Mouse (Mus musculus) heart, embryonic 12.5 days (tissue): ENCODE results near the gene Olfr403. TPM values are rescaled to one million over a fixed set of nuclear protein-coding genes. Genes with fewer than 3 reads are reported as not detected.
"Not testable (repeated sequence)": the region's sequence is repeated elsewhere in the genome, so short reads cannot be mapped to it uniquely, and the experiment has no call there.

Source experiments
- ATAC-seq: fragments of 200-750 bp; cut with Nextera tagmentation; 2 replicates; pipeline ENCODE4 v1.8.0; 2017; ENCODE audit warnings: moderate TSS enrichment, moderate library complexity; ENCODE audit not compliant: insufficient number of reproducible peaks, low FRiP score
- H3K27ac ChIP-seq: fragments of 300-500 bp; sonication (generic); 2 replicates; pipeline ENCODE4 v1.5.1; 2016; ENCODE audit warnings: mild to moderate bottlenecking, moderate library complexity; ENCODE audit not compliant: poor library complexity, severe bottlenecking
- H3K27me3 ChIP-seq: fragments of 300-500 bp; sonication (generic); replicated peaks from 2 replicates; pipeline ENCODE4 v1.6.1; 2016; ENCODE audit warnings: mild to moderate bottlenecking, moderate library complexity
- H3K36me3 ChIP-seq: fragments of 300-500 bp; sonication (generic); 2 replicates; pipeline ENCODE4 v1.6.1; 2016; ENCODE audit warnings: mild to moderate bottlenecking, moderate library complexity
- H3K4me1 ChIP-seq: fragments of 300-500 bp; sonication (generic); replicated peaks from 2 replicates; pipeline ENCODE4 v1.6.1; 2016; ENCODE audit warnings: mild to moderate bottlenecking
- H3K4me2 ChIP-seq: fragments of 300-500 bp; sonication (generic); 2 replicates; pipeline ENCODE4 v1.6.1; 2016; ENCODE audit warnings: mild to moderate bottlenecking, moderate library complexity
- H3K4me3 ChIP-seq: fragments of 300-500 bp; sonication (generic); 2 replicates; pipeline ENCODE4 v1.5.1; 2016; ENCODE audit warnings: mild to moderate bottlenecking
- H3K9ac ChIP-seq: fragments of 300-500 bp; sonication (generic); 2 replicates; pipeline ENCODE4 v1.6.1; 2016; ENCODE audit warnings: mild to moderate bottlenecking, moderate library complexity
- H3K9me3 ChIP-seq: fragments of 300-500 bp; sonication (generic); replicated peaks from 2 replicates; pipeline ENCODE4 v1.6.1; 2016; ENCODE audit warnings: mild to moderate bottlenecking, moderate library complexity
- WGBS: fragments of 180-500 bp; shearing (Covaris S2); methylation state at CpG from one replicate; pipeline ENCODE4 v1.1.7; 2016; 5-methylcytosine and 5-hydroxymethylcytosine counted together
- polyA plus RNA-seq: library from polyadenylated mRNA; unstranded; fragments of >200 nt; fragmentation: Nextera tagmentation; extraction: Ambion mirVana; gene quantifications from 2 replicates; pipeline ENCODE4 v1.2.1, GENCODE M21; 2016

The Olfr403 gene
- not detected in 2 replicates for polyA plus RNA-seq

DNA sequence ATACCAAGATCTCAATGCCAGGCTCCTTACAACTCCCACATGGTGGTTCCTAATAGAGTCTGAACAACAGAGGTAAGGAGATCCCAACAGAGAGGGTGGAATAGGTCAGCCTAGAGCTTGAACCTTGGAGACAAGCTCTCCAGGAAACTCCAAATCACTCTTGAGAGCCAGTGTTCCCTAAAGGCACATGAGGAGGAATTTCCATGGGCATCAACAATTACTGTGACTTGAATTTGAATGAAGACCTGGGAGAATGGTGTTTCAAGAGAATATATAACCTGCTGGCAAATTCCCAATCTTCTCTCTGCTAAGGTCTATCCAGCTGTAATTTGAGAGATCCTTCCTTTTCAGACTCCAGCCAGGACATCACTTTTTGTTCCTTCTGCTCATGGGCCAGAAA, at the start of gene Olfr403:
TSS of gene Olfr403 (plus strand) at position 301 of the 400 bp plus-strand sequence.
- peaks cover 22% of the 10 kb centered on the region for H3K9me3 ChIP-seq
- H3K9ac ChIP-seq: no peak within 1 kb of the TSS
- H3K27ac ChIP-seq: no peak within 1 kb of the TSS
- no peaks in the 10 kb centered on the region for H3K27me3 ChIP-seq
- ATAC-seq: no peak
- H3K36me3 ChIP-seq: no peaks in the 10 kb centered on the region
- H3K4me3 ChIP-seq: no peak within 1 kb of the TSS
- no peaks in the 10 kb centered on the region for H3K4me1 ChIP-seq
- no peak within 1 kb of the TSS for H3K4me2 ChIP-seq

DNA sequence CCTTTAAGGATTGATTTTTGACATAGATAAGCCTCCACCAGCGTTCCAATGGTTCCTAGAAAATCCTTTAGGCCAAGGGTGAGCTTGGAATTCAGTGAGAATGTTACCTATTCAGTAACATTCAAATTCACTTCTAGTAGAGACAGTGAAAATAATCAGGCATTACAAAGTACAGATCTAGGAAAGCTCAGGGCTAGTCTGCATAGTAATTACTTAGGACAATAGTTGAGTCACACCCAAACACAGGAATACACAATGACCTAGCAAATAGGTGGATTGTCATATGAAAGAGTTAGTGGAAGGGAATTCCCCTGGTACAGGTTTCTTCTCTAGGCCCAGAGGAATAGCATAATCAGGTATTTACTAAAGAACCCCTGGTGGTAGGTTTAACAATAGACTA, 46.0 kb upstream of the Olfr403 start:
- WGBS: 25% methylated on average over 1 of the region's 1 CpGs
- not testable (repeated sequence) for H3K27ac ChIP-seq, H3K4me1 ChIP-seq, H3K36me3 ChIP-seq, H3K27me3 ChIP-seq, H3K9ac ChIP-seq, H3K4me3 ChIP-seq, H3K4me2 ChIP-seq, ATAC-seq
- peaks cover 58% of the 10 kb centered on the region for H3K9me3 ChIP-seq

DNA sequence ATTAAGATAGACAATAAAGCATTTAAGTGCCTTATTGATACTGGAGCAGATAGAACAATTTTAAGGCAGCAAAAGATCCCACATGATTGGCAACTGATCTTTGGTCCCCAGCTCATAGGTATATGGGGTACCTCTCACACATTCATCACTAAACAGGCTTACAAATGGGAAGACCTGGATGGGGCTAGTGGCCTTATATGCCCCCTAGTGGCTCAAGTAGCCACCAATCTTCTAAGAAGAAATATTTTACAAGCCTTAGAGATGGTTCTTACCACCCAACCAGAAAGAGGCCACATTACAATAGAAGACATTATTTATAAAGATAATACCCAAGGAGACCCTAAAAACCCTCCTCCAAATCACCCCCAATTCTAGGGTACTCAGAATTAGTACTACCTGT, 40.2 kb upstream of the Olfr403 start:
- no peak overlapping the region for H3K4me2 ChIP-seq
- H3K27me3 ChIP-seq: no peaks in the 10 kb centered on the region
- H3K36me3 ChIP-seq: no peaks in the 10 kb centered on the region
- no peak for ATAC-seq
- peaks cover 52% of the 10 kb centered on the region for H3K9me3 ChIP-seq
- no peak overlapping the region for H3K4me3 ChIP-seq
- H3K4me1 ChIP-seq: no peaks in the 10 kb centered on the region
- no peak overlapping the region for H3K27ac ChIP-seq
- H3K9ac ChIP-seq: no peak overlapping the region

DNA sequence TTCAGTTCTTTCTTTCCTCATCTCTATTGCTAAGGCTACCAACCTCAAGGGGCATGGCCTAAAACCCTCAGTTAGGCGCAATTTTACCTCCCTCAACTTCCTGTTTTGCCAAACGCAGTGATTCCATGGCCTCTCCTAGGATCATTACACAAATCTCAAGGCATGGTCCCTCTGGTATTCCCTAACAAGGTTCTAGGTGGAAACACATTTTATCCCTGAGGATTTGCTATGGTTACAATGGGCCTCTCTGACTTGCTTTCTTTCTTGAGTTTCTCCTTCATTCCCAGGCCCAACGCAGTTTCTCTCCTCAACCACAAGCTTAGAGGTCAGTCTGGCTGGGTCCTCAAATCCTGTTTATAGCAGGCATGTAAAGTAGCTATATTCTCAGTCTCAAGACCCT, 32.8 kb upstream of the Olfr403 start, which contains the start of gene Olfr402:
TSS of gene Olfr402 (plus strand) at position 301 of the 400 bp plus-strand sequence.
- Histone ChIP-seq H3K4me1 (no peaks in the 10 kb centered on the region), H3K4me2 (no peak within 1 kb of the TSS), H3K27me3 (no peaks in the 10 kb centered on the region), H3K9me3 (peaks cover 19% of the 10 kb centered on the region), H3K9ac (no peak within 1 kb of the TSS), H3K27ac (no peak within 1 kb of the TSS), H3K4me3 (no peak within 1 kb of the TSS), H3K36me3 (no peaks in the 10 kb centered on the region)
- WGBS: 53% methylated on average over 3 of the region's 3 CpGs
- ATAC-seq: no peak

DNA sequence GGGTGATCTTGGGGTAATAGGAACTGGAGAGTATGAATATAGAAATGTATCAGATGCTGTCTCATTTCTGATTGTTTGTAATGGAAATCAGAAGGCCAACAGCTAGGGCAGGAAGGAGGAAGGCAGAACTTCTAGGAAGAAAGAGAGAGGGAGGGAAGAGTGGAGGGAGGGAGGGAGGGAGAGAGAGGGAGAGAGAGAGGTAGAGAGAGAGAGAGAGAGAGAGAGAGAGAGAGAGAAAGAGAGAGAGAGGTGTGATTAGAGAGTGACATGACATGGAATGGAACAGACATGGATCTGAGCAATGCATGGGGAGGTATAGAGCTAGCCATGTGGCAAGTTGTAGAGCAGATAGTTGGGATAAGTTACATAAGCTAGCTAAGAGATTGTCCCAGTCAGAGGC, 17.3 kb upstream of the Olfr403 start:
- H3K36me3 ChIP-seq: no peaks in the 10 kb centered on the region
- no peaks in the 10 kb centered on the region for H3K4me1 ChIP-seq
- H3K4me2 ChIP-seq: no peak overlapping the region
- H3K9ac ChIP-seq: no peak overlapping the region
- H3K27me3 ChIP-seq: no peaks in the 10 kb centered on the region
- no peak overlapping the region for H3K4me3 ChIP-seq
- H3K9me3 ChIP-seq: peaks cover 8% of the 10 kb centered on the region
- H3K27ac ChIP-seq: no peak overlapping the region
- no peak for ATAC-seq

DNA sequence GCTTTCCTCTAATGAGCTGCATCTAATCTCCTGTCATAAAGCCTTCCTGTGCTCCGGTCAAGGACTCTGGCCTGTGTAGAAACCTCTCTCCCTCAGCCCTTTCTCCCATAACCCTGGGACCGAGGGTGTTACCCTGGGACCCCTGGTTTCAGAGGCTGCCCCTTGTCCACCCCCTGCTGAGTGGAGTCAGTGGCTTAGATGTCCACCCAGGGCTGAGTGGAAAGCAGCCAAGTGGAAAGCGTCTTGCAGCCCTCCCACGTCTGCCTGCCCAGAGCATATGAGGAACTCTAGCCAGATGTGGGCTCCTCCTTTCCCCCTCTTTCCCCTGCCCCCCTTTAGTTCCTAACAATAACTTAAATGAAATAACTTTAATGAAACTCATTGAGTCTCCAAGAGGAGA, 2.9 kb upstream of the Olfr403 start:
- no peaks in the 10 kb centered on the region for H3K27me3 ChIP-seq
- WGBS: 74% methylated on average over 4 of the region's 4 CpGs
- ATAC-seq: no peak
- no peak overlapping the region for H3K4me2 ChIP-seq
- H3K4me3 ChIP-seq: no peak overlapping the region
- peaks cover 25% of the 10 kb centered on the region for H3K9me3 ChIP-seq
- no peak overlapping the region for H3K27ac ChIP-seq
- no peak overlapping the region for H3K9ac ChIP-seq
- no peaks in the 10 kb centered on the region for H3K4me1 ChIP-seq
- H3K36me3 ChIP-seq: no peaks in the 10 kb centered on the region

DNA sequence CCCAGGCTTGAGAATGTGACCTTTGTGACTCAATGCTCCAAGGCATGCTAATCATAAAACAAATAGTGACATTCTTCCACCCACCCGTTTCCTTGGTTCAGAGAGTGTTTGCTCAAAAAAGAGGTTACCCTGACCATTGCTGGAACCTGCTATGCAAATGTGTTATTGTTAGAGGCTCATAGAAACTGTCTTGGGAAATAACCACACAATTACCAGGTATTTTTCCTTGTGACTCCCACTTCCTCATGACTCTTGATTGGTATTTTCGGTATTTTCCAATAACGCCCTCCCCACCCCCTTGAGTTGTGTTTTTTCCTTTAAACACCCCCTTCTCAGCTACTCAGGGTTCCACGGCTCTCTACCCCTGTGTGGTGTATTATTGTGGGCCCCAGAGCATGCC, 2.3 kb upstream of the Olfr403 start:
- 74% methylated on average over 4 of the region's 4 CpGs for WGBS
- Histone ChIP-seq H3K27ac (no peak overlapping the region), H3K36me3 (no peaks in the 10 kb centered on the region), H3K27me3 (no peaks in the 10 kb centered on the region), H3K4me1 (no peaks in the 10 kb centered on the region), H3K9me3 (peaks cover 25% of the 10 kb centered on the region), H3K9ac (no peak overlapping the region), H3K4me3 (no peak overlapping the region), H3K4me2 (no peak overlapping the region)
- ATAC-seq: no peak

DNA sequence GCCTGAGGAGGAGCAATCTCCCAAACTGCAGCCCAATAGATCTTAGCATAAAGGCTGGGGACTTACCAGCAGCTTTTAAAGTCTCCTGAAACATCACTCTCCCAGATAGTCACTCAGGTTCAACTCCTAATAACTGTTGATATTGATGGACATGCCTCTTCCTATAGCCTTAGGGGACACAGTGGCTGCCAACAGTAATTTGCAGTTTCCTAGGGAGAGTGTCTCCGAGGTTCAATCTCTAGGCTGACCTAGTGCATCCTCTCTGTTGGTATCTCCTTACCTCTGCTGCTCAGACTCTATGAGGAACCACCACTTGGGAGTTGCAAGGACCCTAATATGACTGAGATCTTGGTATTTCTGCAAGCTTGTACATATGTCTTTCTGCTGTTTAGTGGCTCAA, 25.2 kb downstream of the Olfr403 start, which contains the start of gene Olfr43:
TSS of gene Olfr43 (minus strand) at position 101 of the 400 bp plus-strand sequence.
- Histone ChIP-seq H3K4me2 (no peak within 1 kb of the TSS), H3K27ac (no peak within 1 kb of the TSS), H3K9ac (no peak within 1 kb of the TSS), H3K9me3 (peaks cover 10% of the 10 kb centered on the region), H3K4me1 (no peaks in the 10 kb centered on the region), H3K36me3 (no peaks in the 10 kb centered on the region), H3K4me3 (no peak within 1 kb of the TSS), H3K27me3 (no peaks in the 10 kb centered on the region)
- no peak for ATAC-seq
- WGBS: 47% methylated on average over 1 of the region's 1 CpGs

DNA sequence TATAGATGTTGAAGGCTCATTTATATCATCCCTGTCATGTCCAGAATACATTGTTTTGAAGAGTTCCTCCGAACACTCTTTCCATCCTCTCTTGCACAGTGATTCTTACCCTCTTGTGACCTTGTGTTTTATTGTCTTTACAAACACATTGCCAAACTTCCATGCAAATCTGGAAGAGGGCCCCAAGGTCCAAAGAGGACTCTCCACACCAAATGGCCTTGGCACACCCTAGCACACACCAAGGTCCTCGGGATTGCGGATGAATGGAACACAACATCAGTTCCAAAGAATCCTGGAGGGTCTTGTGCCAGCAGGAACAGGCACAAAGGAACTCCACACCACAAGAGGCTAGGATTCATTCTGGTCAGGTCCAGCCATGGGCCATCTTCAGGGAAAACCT, 55.2 kb downstream of the Olfr403 start:
- Histone ChIP-seq H3K4me1 (no peaks in the 10 kb centered on the region), H3K36me3 (no peaks in the 10 kb centered on the region), H3K9ac (no peak overlapping the region), H3K4me3 (no peak overlapping the region), H3K27ac (no peak overlapping the region), H3K4me2 (no peak overlapping the region), H3K27me3 (no peaks in the 10 kb centered on the region), H3K9me3 (peaks cover 26% of the 10 kb centered on the region)
- WGBS: 82% methylated on average over 3 of the region's 3 CpGs
- no peak for ATAC-seq

Other genes starting within 250 kb of the Olfr403 start
- gene Olfr23, start 249.6 kb upstream of the Olfr403 start, polyA plus RNA-seq: not detected in 2 replicates
- not detected in 2 replicates for gene Olfr397, start 225.4 kb upstream of the Olfr403 start, polyA plus RNA-seq
- gene Olfr398, start 195.8 kb upstream of the Olfr403 start, polyA plus RNA-seq: not detected in 2 replicates
- not detected in 2 replicates for gene Olfr139, start 129.7 kb upstream of the Olfr403 start, polyA plus RNA-seq
- not detected in 2 replicates for gene Olfr399, start 129.6 kb upstream of the Olfr403 start, polyA plus RNA-seq
- not detected in 2 replicates for gene Zfp616, start 116.3 kb upstream of the Olfr403 start, polyA plus RNA-seq
- gene Olfr401, start 72.5 kb upstream of the Olfr403 start, polyA plus RNA-seq: not detected in 2 replicates
- gene Olfr402, start 32.7 kb upstream of the Olfr403 start, polyA plus RNA-seq: not detected in 2 replicates
- not detected in 2 replicates for gene Olfr43, start 25.1 kb downstream of the Olfr403 start, polyA plus RNA-seq
- not detected in 2 replicates for gene Olfr406, start 73.6 kb downstream of the Olfr403 start, polyA plus RNA-seq
- gene Olfr59, start 97.5 kb downstream of the Olfr403 start, polyA plus RNA-seq: not detected in 2 replicates
- not detected in 2 replicates for gene Olfr410, start 151.8 kb downstream of the Olfr403 start, polyA plus RNA-seq
- not detected in 2 replicates for gene Olfr411, start 166.4 kb downstream of the Olfr403 start, polyA plus RNA-seq
- not detected in 2 replicates for gene Olfr412, start 175.8 kb downstream of the Olfr403 start, polyA plus RNA-seq